Mouse (Mus musculus) limb, embryonic 15.5 days (tissue): ENCODE data around the gene Nacad. TPM values are rescaled to one million over a fixed set of nuclear protein-coding genes. Genes with fewer than 3 reads are reported as not detected.

Experiments
- polyA plus RNA-seq: library from polyadenylated mRNA; unstranded; fragments of >200 nt; fragmentation: Nextera tagmentation; extraction: Ambion mirVana; gene quantifications from 2 replicates; pipeline ENCODE4 v1.2.1, GENCODE M21; 2015

Nacad gene
- polyA plus RNA-seq, 1 experiment from 2014 or later, result 1.6 TPM

Other genes starting within 250 kb of the Nacad start
- 10.0 TPM in 2 replicates for gene Zmiz2, start 217.0 kb downstream of the Nacad start, polyA plus RNA-seq
- 4,193 and 4,412 TPM in 2 replicates for gene Ppia, start 190.6 kb downstream of the Nacad start, polyA plus RNA-seq
- gene H2afv, start 161.6 kb downstream of the Nacad start, polyA plus RNA-seq, result 402 and 435 TPM in 2 replicates
- 29.2 and 29.9 TPM in 2 replicates for gene Purb, start 130.1 kb downstream of the Nacad start, polyA plus RNA-seq
- gene Myo1g, start 85.1 kb downstream of the Nacad start, polyA plus RNA-seq, result 3.6 and 4.2 TPM in 2 replicates
- gene Ccm2, start 59.2 kb downstream of the Nacad start, polyA plus RNA-seq, result 89.7 and 101 TPM in 2 replicates
- 32.9 and 33.1 TPM in 2 replicates for gene Tbrg4, start 20.0 kb upstream of the Nacad start, polyA plus RNA-seq
- not detected in 2 replicates for gene Wap, start 32.6 kb upstream of the Nacad start, polyA plus RNA-seq
- 7.8 and 8.7 TPM in 2 replicates for gene Ramp3, start 52.5 kb upstream of the Nacad start, polyA plus RNA-seq
- gene Gm11983, start 231.6 kb upstream of the Nacad start, polyA plus RNA-seq, result not detected in 2 replicates